Mouse (Mus musculus): Measurements from ENCODE around the gene Sin3a.

Sin3a gene

DNA sequence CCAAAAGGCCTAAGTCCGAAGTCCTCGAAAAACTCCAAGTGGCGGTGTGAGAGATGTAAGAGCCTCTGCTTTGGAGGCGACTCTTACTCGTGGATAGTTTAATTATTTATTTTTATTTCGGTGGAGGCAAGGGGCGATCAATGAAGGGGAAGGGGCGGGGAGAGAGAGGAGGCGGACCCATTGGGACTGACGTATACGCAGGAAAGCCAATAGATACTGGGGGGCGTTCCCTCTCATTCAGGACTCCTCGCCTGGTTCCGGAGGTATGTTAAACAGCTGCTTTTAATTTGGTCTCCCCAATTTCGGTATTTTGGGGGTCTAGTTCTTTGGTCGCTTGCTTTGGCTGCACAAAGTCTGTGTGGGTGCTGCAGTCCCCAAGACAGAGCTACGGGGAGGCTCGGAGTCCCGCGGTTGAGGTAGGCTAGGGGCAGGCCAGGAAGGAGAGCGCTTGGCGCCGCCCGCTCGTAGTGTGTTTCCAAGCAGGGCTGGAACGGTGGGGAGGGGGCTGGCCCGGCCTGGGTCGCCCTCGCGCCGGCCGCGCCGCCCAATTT, at the start of gene Sin3a:
TSS of gene Sin3a (plus strand) at position 240 of the 551 bp plus-strand sequence.
- peak; percentile 88 for DNase-seq

DNA sequence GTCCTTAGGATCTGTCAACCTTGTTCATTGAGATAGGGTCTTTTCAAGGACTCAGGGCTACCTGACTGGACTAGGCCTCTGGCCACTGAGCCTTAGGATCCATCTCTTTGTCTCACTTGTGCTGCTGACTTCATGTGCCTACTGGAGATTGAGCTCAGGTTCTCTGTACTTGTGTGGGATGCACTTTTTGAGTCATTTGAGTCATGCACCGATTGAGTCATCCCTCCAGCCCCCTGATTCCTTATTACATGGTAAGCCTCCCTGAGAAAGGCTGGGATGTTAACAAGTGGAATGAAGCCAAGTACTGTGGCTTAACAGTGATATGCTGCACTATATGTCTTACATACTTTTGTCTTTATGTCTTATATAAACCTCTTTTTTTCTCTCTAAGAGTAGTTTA, 40.1 kb upstream of the Sin3a start:
- DNase-seq = no peak

DNA sequence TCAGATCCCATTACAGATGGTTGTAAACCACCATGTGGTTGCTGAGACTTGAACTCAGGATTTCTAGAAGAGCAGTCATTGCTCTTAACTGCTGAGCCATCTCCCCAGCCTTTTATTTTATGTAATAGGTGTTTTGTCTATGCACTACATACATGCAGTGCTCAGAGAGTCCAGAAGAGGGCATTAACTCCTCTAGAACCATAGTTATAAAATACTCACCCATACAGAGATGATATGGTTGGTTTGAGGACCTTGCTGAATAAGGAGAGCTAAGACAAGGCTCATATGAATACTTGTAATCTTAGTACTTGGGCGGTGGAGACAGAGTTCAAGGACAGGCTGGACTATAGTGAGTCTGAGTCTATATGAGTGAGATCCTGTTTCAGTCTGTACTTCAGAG, 15.6 kb upstream of the Sin3a start:
- peak; percentile 83 for DNase-seq

DNA sequence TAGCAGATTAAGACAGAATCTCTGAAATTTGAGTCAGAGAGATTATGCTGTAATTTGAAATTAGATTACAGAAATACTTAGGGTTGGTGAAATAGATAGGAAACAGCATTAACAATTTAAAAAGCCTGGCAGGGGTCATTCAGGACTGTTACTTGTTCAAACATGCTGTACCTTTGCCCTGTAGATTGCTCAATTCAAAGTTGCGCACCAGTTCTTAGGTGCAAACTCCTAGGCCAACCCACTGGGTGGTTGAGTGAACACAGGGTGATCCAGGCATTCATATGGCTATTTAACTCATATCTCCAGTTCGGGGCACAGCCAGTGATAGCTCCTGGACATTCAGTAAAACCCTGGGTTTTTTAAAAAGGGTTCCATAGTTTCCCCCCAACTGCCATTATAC, 7.7 kb upstream of the Sin3a start:
- DNase-seq = peak; percentile 39

DNA sequence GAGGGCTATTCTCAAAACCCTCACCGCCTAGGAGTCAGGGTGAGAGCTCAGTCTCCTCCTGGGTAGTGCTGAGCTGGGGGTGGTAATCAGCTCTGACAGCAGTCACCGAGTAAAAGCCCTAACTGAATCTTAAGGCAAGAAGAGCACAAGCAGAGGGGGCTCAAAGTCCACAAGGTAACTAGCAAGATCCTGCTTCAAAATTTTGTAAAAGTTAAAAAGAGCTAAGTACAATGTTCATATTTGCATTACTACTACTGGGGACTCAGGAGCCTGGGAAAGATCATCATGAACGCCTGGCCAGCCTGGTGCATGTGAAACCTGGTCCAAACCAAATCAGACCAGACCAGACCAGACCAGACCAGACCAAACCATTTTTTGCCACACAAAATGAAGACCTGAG, 3.6 kb upstream of the Sin3a start:
- DNase-seq = no peak

DNA sequence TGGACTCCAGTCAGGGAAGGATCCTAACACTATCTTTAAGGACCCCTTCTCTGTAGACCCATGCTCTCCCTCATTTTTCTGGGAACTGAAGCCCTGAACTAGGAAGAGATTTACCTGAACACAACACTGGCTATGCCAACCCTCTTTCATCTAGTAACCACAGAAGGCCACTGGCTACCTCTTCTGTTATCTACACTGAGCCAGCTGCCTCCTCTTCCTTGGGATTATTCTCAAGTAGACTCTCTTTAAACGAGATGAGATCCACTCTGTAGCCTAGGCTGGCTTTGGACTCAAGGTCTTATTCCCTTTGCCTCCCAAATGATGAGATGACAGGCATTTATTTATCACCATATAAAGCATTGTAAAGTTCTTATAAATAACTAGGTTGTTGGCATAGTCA, 1.6 kb upstream of the Sin3a start:
- no peak for DNase-seq

DNA sequence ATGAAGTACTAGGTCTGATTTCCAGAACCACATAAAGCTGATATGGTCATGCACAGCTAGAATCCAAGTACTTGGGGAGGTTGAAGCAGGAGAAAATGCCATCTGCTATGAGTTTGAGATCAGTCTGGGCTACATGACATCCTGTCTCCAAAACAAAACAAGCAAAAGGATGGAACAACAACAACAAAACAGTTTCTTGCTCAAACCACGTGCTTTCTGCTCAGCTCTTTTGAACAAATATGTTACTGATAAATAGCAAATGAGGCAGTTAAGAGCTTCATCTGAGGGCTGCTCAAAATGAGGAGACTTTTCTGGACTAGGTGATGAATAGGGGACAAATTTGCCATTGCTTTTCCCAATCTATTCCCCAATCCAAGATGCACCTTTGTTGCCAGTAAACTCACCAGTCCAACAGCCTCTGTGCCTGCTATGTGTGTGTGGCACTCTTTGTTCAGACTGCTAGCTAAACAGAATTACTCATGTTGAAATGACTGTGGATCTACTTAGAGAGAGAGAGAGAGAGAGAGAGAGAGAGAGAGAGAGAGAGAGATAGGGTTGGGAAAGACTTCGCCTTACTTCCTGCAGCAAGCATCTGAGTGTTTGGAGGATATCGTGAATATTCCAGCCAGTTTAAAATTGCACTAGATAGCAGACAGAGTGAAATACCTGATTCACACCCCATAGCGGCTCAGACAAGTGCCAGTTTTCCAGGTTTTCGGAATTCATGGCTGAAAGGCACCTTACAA, 867 bp upstream of the Sin3a start:
- DNase-seq = no peak

DNA sequence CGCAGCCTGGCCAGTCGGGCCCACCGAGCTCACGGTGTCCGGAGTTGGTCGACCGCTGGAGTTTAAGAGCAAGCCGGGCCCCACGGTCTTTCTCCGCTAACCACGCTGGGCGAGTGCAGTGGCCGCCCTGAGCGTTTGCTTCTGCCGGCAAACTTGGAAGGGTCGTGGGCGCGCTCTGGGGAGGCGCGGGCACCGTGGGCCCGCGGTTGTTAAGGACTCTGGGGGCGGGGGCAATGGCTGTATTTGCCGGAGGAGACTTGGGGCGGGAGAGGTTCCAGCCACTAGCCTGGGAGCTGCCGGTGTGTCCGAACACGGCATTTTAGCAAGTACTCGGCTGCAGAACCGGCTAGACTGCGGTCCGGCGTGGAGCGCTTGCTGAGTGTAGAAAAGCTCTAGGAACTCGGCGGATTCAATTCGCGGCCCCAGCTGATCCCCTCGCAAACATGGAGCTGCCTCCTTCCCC, 717 bp downstream of the Sin3a start:
- DNase-seq = no peak

DNA sequence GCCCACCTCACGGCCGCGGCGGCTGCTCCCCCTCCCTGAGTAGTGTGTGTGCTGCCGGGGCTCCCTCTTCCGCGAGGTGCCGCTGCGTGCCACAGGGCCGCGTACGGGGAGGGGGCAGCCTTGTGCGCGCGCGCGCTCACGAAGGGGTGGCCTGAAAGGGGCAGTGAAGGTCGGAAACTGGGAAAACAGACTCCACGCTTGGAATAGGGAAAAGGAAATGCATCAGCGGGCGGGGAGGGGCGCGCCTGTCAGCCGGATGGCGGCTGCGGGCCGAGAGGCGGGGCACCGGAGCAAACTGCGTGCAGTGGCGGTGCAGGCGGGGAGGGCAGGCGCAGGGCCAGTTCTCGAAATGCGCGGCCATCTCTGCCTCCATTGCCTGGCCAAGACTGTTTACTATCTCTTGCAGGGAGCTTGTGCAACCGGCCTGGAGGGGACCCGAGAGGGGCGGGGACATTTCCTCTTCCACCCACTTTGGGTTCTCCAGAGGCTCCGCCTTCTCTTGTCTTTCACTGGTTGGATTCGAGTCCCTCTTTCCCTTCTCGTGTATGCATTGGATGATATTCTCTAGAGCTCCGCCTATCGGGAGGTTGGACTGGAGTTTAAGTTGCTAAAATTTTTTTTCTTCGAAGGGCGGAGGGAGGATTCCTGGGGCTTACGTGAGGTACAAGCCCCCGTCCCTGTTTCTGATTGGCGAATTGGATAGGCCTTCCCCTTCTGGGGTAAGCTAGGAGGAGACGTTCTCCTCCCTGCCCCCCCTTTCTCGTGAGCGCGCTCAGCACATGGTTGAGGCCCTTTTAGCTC, 1.3 kb downstream of the Sin3a start:
- peak; percentile 99 for DNase-seq

DNA sequence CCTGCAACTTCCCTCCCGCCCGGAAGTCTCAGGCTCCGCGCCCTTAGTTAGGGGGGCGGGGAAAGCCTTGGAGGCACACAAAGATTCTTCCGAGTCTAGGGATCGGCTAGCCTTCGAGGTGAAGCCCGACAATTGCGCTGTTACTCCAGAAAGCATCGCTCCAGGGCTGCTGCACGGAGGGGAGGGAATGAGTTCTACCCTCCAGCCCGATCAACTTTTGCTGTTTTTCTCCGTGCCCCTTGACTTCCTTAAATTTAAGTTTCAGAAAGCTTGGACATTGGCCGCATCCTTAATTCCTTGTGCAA, 1.9 kb downstream of the Sin3a start:
- no peak for DNase-seq

DNA sequence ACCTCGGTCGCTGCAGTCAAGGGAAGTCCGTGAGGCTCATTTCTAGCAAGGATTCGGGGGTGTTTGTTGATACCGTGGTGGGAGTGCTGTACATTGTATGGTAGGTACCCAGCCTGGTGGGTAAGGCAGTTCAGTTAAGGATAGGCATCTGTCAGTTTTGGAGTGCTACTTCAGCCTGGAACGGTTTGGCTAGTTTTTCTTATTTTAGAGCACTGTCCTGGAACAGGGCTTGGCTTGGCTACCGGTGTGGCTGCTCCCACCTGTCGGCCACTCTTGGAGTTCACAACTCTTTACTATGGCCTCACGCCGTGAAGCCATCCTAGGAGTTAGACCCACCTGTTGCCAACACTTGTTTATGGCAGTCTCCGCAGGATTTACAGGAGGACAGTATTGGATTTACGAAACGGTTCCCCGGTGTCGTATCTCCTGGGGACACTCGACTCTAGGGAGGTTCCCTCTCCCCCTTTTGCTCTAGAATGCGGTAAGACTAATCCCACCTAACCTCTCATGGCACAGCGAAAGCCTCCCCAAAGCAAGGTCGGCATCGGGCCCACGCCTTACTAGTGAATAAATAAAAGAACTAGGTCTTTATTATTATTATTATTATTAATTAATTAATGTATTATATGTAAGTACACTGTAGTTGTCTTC, 2.5 kb downstream of the Sin3a start:
- peak; percentile 60 for DNase-seq

DNA sequence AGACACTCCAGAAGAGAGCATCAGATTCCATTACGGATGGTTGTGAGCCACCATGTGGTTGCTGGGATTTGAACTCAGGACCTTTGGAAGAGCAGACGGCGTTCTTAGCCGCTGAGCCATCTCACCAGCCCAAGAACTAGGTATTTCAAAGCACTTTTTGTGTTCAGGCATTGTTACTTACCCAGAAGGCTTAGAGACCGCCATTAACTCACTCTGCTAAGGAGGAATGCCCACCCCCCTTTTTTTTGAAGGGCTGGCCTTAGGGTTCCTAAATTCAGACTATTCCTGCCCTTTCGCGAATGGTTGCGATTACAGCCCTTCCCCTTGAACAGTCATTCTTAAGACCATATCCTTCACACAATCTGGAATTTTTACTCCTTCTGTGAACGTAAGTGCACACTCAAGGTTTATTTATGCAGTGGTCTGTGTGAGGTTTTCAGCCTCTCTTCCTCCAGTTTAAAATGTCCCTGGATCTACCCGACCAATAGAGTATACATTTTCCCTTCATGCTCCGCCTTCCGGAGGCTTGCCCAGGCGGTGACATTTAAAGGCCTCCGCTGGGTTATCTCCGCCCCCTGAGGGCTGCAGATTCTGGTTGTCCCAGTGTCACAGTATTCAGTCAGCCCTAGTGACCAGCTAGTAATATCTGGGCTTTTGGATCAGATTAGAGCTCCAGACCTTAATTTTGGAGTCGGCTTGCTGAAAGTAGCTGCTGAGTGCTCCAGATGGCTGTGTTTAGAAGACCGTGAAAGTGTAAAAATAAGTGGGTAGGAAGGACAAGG, 3.2 kb downstream of the Sin3a start:
- peak; percentile 87 for DNase-seq

DNA sequence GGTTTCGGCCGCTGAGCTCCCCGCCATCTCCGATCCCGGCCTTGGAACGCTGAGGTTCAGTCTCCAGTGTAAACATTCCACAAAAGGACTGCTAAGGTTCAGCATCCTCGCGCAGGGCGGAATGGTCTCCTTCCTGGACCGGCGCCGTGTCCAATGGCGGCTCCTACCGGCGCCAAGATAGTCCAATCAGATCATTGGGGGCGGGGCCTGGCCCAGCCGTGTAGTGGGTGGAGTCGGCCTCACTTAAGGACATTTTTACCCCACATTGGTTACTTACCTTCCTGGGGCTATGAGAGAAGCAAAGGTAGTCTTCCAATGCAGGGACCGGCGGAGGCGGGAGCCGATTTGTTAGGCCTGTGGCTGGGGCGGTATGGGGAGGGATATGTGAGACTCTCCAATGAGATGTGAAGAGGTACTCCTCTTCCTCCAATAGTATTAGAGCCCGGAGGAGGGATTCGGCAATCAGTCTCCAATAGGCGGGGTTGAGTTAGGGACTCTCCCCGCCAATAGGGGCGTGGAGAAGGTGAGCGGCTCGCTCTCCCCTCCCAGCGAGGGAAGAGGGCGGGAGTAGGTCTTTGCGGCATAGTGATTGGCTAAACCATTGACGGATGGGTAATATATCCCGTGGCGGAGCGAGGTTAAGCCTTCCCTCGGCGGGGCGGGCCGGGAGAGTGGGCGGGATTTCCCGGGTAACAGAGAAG, 4.0 kb downstream of the Sin3a start:
- peak; percentile 99 for DNase-seq

DNA sequence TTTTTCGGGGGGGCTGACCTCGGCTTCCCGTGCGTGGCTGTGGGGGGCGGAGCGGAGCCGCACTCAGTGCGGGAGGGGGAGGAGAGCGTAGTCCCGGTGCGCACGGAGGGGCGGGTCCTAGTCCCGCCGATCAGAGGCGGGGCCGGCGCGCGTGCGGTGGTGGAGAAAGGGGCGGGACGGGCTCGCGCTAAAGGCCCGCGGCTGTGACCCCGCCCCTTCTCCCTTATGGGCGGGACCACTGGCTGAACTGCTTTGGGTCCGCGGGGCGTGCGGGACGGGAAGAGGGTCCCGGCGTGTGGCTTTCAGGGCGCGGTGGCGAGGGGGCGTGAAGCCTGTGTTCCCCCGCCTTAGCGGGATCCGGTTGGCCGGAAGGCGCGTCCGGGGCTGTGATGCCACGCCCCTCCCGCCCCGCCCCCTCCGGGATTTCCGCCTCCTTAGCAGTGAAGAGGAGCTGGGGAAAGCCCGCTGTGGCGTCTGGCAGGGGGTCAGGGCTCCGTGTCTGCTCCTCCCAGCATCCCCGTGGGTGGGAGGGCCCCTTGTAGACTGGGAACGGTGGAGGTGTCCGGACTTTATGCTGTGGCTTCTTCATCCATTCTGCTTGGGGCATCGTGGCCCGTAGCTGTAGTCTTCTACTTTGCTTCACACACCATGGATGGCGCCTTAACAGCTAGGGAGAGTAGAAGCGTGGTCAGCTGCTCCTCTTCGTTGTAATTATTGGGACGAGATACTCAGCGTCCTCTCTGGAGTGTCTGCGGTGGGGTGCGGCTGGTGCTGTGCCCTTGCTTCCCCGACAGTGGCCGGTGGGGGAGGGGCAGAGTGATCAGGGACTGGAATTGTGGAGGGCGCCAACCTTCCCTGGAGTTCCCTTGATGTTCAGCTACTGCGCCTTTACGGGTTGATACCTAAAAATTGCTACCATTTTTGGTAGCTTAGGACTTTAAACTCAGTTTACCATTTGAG, 5.1 kb downstream of the Sin3a start:
- peak; percentile 94 for DNase-seq

DNA sequence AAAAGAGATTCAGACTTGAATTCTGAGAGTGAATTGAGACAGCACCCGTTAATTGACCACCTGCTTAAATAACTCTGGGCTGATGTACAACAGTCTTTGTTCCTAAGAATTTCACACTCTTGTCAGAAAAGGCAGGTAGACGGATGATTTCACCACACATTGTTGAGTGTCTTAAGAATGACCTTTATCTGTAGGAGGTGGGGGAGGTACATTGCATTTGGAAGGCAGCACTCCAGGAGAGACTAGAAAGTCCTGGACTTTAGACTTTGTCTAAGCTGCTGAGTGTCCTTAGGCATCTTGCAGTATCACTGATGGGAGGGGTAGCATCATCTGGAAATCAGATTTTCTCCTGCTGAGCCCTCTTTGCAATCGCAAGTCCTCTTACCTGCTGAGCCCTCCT, 10.4 kb downstream of the Sin3a start:
- DNase-seq = no peak

DNA sequence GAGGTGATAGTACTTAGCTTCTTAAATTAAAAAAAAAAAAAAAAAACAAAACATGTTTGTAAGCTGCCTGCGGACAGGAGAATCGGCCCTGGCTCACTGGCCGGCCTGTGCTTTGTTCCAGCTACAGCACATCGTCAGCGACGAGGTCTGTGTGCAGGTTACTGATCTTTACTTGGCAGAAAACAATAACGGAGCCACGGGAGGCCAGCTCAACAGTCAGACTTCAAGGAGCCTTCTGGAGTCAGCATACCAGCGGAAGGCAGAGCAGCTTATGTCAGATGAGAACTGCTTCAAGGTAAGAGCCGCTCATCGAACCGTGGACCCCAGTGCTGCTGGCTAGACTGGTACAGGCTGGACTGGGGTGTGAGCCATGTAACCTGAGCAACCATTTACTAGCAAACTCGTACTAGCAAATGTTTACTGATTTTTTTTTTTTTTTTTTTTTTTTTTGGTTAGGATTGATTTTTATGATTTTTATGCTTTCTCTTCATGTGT, 45.5 kb downstream of the Sin3a start:
- peak; percentile 36 for DNase-seq

DNA sequence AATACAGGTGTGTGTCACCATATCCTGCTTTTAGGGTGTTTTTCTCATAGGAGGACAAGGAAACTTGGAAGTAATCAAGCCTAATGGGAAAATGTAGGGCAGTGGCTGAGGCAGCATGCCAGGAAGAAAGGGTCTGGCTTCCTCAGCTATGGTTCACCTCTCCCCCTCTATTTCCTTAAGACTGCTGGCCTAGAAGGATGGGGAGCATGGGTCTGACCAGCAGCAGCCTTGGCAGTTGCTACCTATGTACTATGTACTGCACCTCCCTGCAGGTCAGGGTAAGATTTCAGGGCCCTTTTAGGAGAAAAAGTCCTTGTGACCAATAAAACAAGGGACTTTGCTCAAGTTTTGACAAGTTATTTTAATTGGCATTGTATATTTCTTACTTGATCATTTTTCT, 57.8 kb downstream of the Sin3a start:
- no peak for DNase-seq

DNA sequence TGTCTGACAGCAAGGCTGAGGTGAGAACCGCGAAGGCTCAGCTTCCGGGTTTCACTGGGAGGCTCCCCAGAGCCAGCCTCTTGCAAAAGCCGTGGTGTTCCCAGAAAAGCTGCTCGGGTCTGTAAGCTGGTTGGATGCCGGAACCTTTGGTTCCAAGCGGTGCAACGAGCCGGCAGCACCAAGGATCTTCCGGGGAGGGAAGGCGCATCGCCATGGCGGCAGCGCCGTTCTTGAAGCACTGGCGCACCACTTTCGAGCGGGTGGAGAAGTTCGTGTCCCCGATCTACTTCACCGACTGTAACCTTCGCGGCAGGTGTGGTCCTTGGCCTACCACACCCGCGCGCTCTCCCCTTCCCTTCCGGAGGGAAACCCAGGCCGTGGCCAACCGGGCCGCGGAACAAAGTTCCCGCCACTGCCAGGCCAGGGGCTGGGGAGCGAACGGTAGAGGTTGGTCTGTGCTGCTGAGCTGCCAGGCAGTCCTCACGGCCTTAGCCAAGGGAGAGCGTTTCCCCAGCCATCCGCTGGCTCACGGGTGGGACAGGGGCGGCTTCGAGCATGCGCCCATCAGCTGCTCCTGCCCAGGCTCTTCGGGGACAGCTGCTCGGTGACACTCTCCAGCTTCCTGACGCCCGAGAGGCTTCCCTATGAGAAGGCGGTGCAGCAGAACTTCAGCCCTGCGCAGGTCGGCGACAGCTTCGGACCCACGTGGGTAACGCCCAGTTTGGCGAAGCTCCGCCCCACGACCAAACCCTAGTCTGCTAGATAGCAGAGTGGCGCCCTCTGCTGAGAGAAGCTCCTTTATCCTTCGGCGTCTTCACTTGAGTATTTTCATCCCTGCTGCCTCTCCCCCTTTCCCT, 59.0 kb downstream of the Sin3a start, which contains the start of gene Man2c1:
TSS of gene Man2c1 (plus strand) at position 114 of the 857 bp plus-strand sequence.
- peak; percentile 95 for DNase-seq

DNA sequence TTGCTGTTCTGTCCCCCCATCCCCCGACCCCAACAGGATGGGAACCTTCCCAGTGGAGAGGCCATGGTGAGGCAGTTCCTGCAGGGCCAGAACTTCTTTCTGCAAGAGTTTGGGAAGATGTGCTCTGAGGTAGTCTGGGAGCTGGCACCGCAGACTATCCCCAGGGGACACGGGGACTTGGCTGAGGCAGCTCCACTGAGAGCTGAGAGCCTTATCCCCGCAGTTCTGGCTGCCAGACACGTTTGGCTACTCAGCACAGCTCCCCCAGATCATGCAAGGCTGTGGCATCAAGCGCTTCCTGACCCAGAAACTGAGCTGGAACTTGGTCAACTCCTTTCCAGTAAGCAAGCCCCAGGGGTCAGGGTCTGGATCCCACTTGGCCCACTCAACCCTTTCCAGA, 65.4 kb downstream of the Sin3a start:
- no peak for DNase-seq

DNA sequence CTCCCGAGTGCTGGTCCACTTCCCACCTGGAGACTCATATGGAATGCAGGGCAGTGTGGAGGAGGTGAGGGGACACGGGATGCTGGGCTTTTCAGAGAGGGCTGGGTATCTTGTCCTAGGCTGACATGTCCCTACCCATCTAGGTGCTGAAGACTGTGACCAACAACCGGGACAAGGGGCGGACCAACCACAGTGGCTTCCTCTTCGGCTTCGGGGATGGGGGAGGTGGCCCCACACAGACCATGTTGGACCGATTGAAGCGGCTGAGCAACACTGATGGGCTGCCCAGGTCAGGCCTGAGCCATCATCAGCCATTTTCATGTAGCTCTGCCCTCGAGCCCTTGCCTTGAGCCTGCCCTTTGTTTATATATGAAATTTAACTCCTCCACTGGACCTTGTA, 65.9 kb downstream of the Sin3a start:
- no peak for DNase-seq
